Comparison of ENCODE assay signal across 10 mouse cellular contexts in the genomic region with DNA sequence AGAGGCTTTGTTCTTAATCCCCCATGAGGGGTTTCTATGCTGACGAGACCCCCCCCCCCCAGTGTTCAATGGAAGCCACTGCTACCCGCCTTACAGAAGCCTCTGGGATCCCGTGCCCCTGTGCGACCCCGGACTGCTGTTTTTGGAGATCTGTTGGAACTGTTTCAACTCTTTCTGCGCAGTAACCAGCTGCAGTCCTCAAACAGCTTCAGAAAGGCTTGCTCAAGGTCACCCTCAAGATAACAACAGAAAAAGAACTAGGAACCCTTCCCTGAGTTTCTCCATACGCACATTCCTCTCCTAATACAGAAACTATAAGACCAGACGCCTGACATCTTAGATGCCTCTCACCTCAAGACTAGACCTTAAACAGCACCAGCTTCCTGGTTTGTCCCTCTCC. TPM values are rescaled to one million over a fixed set of nuclear protein-coding genes. Genes with fewer than 3 reads are reported as not detected.
DNase-seq lines count a peak whose midpoint lies in the region; ATAC-seq lines count a peak whose summit lies in the region.
"Had no signal": no experiment of that assay in that cellular context is flagged by ENCODE, and none has a peak within 500 bp of the region (broad histone marks: within the 10 kb centered on the region; RNA-seq: fewer than 3 reads in every experiment).

No protein-coding gene starts in this region.

- H3K27ac ChIP-seq in midbrain, embryonic 10.5 days (replicated peaks), result peak overlapping the region; percentile 82
- no peak overlapping the region; the same call in 1 of the 2 replicates for H3K27ac ChIP-seq in midbrain, embryonic 13.5 days
- H3K27ac ChIP-seq in stomach, embryonic 14.5 days (ENCODE audit: low read length), result peak overlapping the region; percentile 69
- H3K27ac ChIP-seq: macrophage had no signal

- no peak overlapping the region for H3K4me2 ChIP-seq in midbrain, embryonic 13.5 days (replicated peaks)
- peak overlapping the region; percentile 26; the same call in 1 of the 2 replicates for H3K4me2 ChIP-seq in stomach, embryonic 14.5 days (replicated peaks; ENCODE audit: low read depth, low read length)

- intact Hi-C loops in heart, postnatal 10 days (cut with DNase I), result no loop called here

- WGBS in midbrain, embryonic 10.5 days, result 5% methylated on average over 8 of the region's 8 CpGs
- 5% methylated on average over 8 of the region's 8 CpGs for WGBS in midbrain, embryonic 13.5 days
- 10% methylated on average over 8 of the region's 8 CpGs for WGBS in stomach, embryonic 14.5 days

- H3K27me3 ChIP-seq in midbrain, embryonic 10.5 days (ENCODE audit: low read depth, poor library complexity, severe bottlenecking), result peaks cover 45% of the 10 kb centered on the region
- peaks cover 16% of the 10 kb centered on the region for H3K27me3 ChIP-seq in midbrain, embryonic 13.5 days
- H3K27me3 ChIP-seq in stomach, embryonic 14.5 days (ENCODE audit: control insufficient read depth, insufficient read depth, low read length), result peaks cover 4% of the 10 kb centered on the region; the same call in 1 of the 2 replicates

- peak; percentile 39 for DNase-seq in embryo, embryonic 10.5 days (ENCODE audit: low spot score)
- DNase-seq in embryo, embryonic 10 days (ENCODE audit: low spot score), result no peak
- DNase-seq in midbrain, embryonic 10.5 days (ENCODE audit: low spot score), result peak; percentile 58
- peak; percentile 56 to 57 for DNase-seq in heart, postnatal 10 days
- no peak for DNase-seq in thymus, postnatal 4 days
- DNase-seq in right cerebral cortex, adult 2 months (ENCODE audit: low spot score in 2 of 2), result no peak
- DNase-seq: right cerebral cortex, postnatal 14 days had no signal

- H3K9me3 ChIP-seq in midbrain, embryonic 10.5 days (replicated peaks), result no peaks in the 10 kb centered on the region
- no peaks in the 10 kb centered on the region for H3K9me3 ChIP-seq in midbrain, embryonic 13.5 days
- H3K9me3 ChIP-seq in stomach, embryonic 14.5 days (ENCODE audit: control insufficient read depth, low read depth, low read length), result no peaks in the 10 kb centered on the region

- no peak for ATAC-seq in midbrain, embryonic 13.5 days
- 0 out of 2 replicates have a peak, but pooled peaks have one; percentile 20 for ATAC-seq in stomach, embryonic 14.5 days (ENCODE audit: insufficient number of reproducible peaks, insufficient read depth, low FRiP score, low read depth)

- no peak overlapping the region for H3K9ac ChIP-seq in midbrain, embryonic 13.5 days (replicated peaks)
- no peak overlapping the region for H3K9ac ChIP-seq in stomach, embryonic 14.5 days (replicated peaks; ENCODE audit: low read depth, low read length)

- no peaks in the 10 kb centered on the region for H3K36me3 ChIP-seq in midbrain, embryonic 10.5 days
- no peaks in the 10 kb centered on the region for H3K36me3 ChIP-seq in midbrain, embryonic 13.5 days
- no peaks in the 10 kb centered on the region for H3K36me3 ChIP-seq in stomach, embryonic 14.5 days (ENCODE audit: control insufficient read depth, insufficient read depth, low read length)

- peak overlapping the region; percentile 34 for H3K4me3 ChIP-seq in midbrain, embryonic 10.5 days
- H3K4me3 ChIP-seq in midbrain, embryonic 13.5 days (replicated peaks), result no peak overlapping the region
- H3K4me3 ChIP-seq in stomach, embryonic 14.5 days (ENCODE audit: low read depth, low read length), result no peak overlapping the region

- H3K4me1 ChIP-seq in midbrain, embryonic 10.5 days, result peaks cover 69% of the 10 kb centered on the region
- peaks cover 44% of the 10 kb centered on the region for H3K4me1 ChIP-seq in midbrain, embryonic 13.5 days (replicated peaks)
- H3K4me1 ChIP-seq in stomach, embryonic 14.5 days (ENCODE audit: control insufficient read depth, insufficient read depth, low read length), result peaks cover 24% of the 10 kb centered on the region

RNA-seq across cellular contexts. Expression of gene Pcp4l1, which starts 7.0 kb away (rescaled TPM):
- 26.7 and 35.9 TPM in 2 replicates for polyA plus RNA-seq in midbrain, embryonic 10.5 days (2016; fragmentation: Nextera tagmentation; extraction: Ambion mirVana)
- 17.0 and 23.0 TPM in 2 replicates for polyA plus RNA-seq in midbrain, embryonic 13.5 days (2015; fragmentation: Nextera tagmentation; extraction: Ambion mirVana)
- total RNA-seq in heart, postnatal 10 days (2021), result 100 to 1,000 TPM; 136 to 146 TPM
- 35.6 and 39.6 TPM in 2 replicates for polyA plus RNA-seq in stomach, embryonic 14.5 days (2014; fragmentation: Nextera tagmentation; extraction: Ambion mirVana)

RNA-seq across cellular contexts. Expression of gene Nr1i3, which starts 24.7 kb away (rescaled TPM):
- 0.28 and 0.36 TPM in 2 replicates for polyA plus RNA-seq in midbrain, embryonic 10.5 days (2016; fragmentation: Nextera tagmentation; extraction: Ambion mirVana)
- 0.30 and 0.42 TPM in 2 replicates for polyA plus RNA-seq in midbrain, embryonic 13.5 days (2015; fragmentation: Nextera tagmentation; extraction: Ambion mirVana)
- total RNA-seq in heart, postnatal 10 days (2021), result not detected
- polyA plus RNA-seq in stomach, embryonic 14.5 days (2014; fragmentation: Nextera tagmentation; extraction: Ambion mirVana), result 0.17 and 0.30 TPM in 2 replicates

RNA-seq across cellular contexts. Expression of gene Tomm40l, which starts 33.3 kb away (rescaled TPM):
- 32.2 and 34.7 TPM in 2 replicates for polyA plus RNA-seq in midbrain, embryonic 10.5 days (2016; fragmentation: Nextera tagmentation; extraction: Ambion mirVana)
- 33.5 and 37.9 TPM in 2 replicates for polyA plus RNA-seq in midbrain, embryonic 13.5 days (2015; fragmentation: Nextera tagmentation; extraction: Ambion mirVana)
- 10 to 100 TPM; 88.9 to 95.9 TPM for total RNA-seq in heart, postnatal 10 days (2021)
- polyA plus RNA-seq in stomach, embryonic 14.5 days (2014; fragmentation: Nextera tagmentation; extraction: Ambion mirVana), result 25.0 and 28.2 TPM in 2 replicates

RNA-seq across cellular contexts. Expression of gene Apoa2, which starts 35.8 kb away (rescaled TPM):
- polyA plus RNA-seq in midbrain, embryonic 10.5 days (2016; fragmentation: Nextera tagmentation; extraction: Ambion mirVana), result 4.1 and 4.4 TPM in 2 replicates
- polyA plus RNA-seq in midbrain, embryonic 13.5 days (2015; fragmentation: Nextera tagmentation; extraction: Ambion mirVana), result 2.6 and 5.1 TPM in 2 replicates
- total RNA-seq in heart, postnatal 10 days (2021), result 1 to 10 TPM; 2.3 to 4.2 TPM
- polyA plus RNA-seq in stomach, embryonic 14.5 days (2014; fragmentation: Nextera tagmentation; extraction: Ambion mirVana), result 3.9 and 7.3 TPM in 2 replicates
- polyA plus RNA-seq: macrophage had no signal

RNA-seq across cellular contexts. Expression of gene Mpz, which starts 38.5 kb away (rescaled TPM):
- 0.26 TPM in 1 of 2 replicates, not detected in the other for polyA plus RNA-seq in midbrain, embryonic 10.5 days (2016; fragmentation: Nextera tagmentation; extraction: Ambion mirVana)
- polyA plus RNA-seq in midbrain, embryonic 13.5 days (2015; fragmentation: Nextera tagmentation; extraction: Ambion mirVana), result 0.15 and 0.20 TPM in 2 replicates
- total RNA-seq in heart, postnatal 10 days (2021), result 10 to 100 TPM; 11.0 to 18.1 TPM
- 1.9 and 2.0 TPM in 2 replicates for polyA plus RNA-seq in stomach, embryonic 14.5 days (2014; fragmentation: Nextera tagmentation; extraction: Ambion mirVana)
- polyA plus RNA-seq: macrophage had no signal

Comparison
In these comparisons a context has a peak if more than half of its experiments do, and no peak if none do; other contexts are left out.
1. DNase-seq: peak in embryo, embryonic 10.5 days (single experiment), midbrain, embryonic 10.5 days (single experiment) and heart, postnatal 10 days (2 of 2); none in embryo, embryonic 10 days (single experiment), thymus, postnatal 4 days (single experiment) and right cerebral cortex, adult 2 months (0 of 2).